Mouse (Mus musculus): ENCODE results near the gene Pigl. TPM values are rescaled to one million over a fixed set of nuclear protein-coding genes. Genes with fewer than 3 reads are reported as not detected.

The Pigl gene
- 10 to 100 TPM in 1 of 2 experiments, 1 to 10 TPM in 1; 9.9 to 11.9 TPM for total RNA-seq (2023)

GRCm38 (mm10) chr11:62458276-62458724 is at the start of gene Pigl, which contains the start of gene Ncor1:
Gene Pigl, plus strand, starts transcription at chr11:62458460.
Gene Ncor1, minus strand, starts transcription at chr11:62458541.

GRCm38 (mm10) chr11:62539089-62539890 is 81.0 kb downstream of the Pigl start, which contains the start of gene Cenpv:
Gene Cenpv, minus strand, starts transcription at chr11:62539261.

DNA sequence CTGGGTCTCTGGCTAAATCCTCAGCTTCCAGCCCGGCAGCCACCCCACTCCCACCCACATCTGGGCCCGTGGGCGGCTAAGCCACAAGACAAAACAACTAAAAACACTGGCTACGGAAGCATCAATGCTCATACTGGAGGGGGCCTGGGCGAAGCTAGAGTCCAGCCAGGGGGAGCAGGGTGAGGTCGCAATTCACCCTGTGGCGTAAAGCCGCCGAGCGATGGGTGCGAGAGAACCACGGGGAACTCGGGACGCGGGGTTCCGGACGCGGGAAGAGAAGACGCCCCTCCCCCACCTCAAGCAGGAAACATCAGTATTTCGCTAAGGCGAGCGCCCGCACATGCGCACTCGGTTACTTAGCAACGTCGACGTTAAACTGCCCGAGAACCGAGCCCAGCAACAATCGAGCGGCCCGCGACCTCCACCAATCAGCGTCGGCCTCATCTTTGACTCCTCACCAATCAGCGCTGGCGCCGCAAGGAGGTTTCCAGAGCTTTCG is 92.5 kb downstream of the Pigl start, which contains the start of gene Ubb:
Gene Ubb (plus strand): TSS at position 445 of the 499 bp plus-strand sequence.

Other genes with a start within 250 kb of the Pigl start
- gene Adora2b, start 209.5 kb upstream of the Pigl start, total RNA-seq (2023), result 1 to 10 TPM; 5.4 to 8.3 TPM
- 1 to 10 TPM; 3.4 to 6.6 TPM for gene Zswim7, start 177.1 kb upstream of the Pigl start, total RNA-seq (2023)
- 1 to 10 TPM; 5.8 to 8.6 TPM for gene Ttc19, start 177.0 kb upstream of the Pigl start, total RNA-seq (2023)
- 100 to 1,000 TPM; 417 to 432 TPM for gene Ncor1, start 81 bp downstream of the Pigl start, total RNA-seq (2023)
- gene Cenpv, start 80.8 kb downstream of the Pigl start, total RNA-seq (2023), result 1 to 10 TPM; 3.2 to 6.9 TPM
- gene Ubb, start 92.7 kb downstream of the Pigl start, total RNA-seq (2023), result 1,000 to 10,000 TPM; 1,421 to 1,551 TPM
- 10 to 100 TPM; 48.4 to 52.5 TPM for gene Trpv2, start 116.0 kb downstream of the Pigl start, total RNA-seq (2023)
- 1 to 10 TPM; 2.9 to 3.1 TPM for gene Lrrc75a, start 190.1 kb downstream of the Pigl start, total RNA-seq (2023)
- gene Mmgt2, start 190.2 kb downstream of the Pigl start, total RNA-seq (2023), result 1 to 10 TPM; 7.2 to 9.7 TPM